Mouse (Mus musculus) hematopoietic multipotent progenitor cell, adult 10-12 weeks (in vitro differentiated cells): Measurements from ENCODE around the gene Parl. TPM values are rescaled to one million over a fixed set of nuclear protein-coding genes. Genes with fewer than 3 reads are reported as not detected.

Source experiments
- polyA plus RNA-seq: library from polyadenylated mRNA; stranded (reverse); fragments of >175 nt; gene quantifications from 2 replicates; pipeline ENCODE4 v1.2.3, GENCODE M21; 2012; ENCODE audit warnings: low replicate concordance

The Parl gene
- 120 and 194 TPM in 2 replicates for polyA plus RNA-seq

GRCm38 (mm10) chr16:20301770-20302649 is at the start of gene Parl:
Gene Parl (minus strand): TSS chr16:20302387.

GRCm38 (mm10) chr16:20325286-20325685 is 23.1 kb upstream of the Parl start, which contains the start of gene Cyp2ab1:
Gene Cyp2ab1 (minus strand): TSS chr16:20325404.

GRCm38 (mm10) chr16:20240468-20241414 is 61.4 kb downstream of the Parl start, which contains the start of gene Map6d1:
Gene Map6d1 (minus strand): TSS chr16:20241358.

Other genes with a start within 250 kb of the Parl start
- 56.5 and 88.9 TPM in 2 replicates for gene Klhl24, start 204.8 kb downstream of the Parl start, polyA plus RNA-seq
- 23.2 and 45.4 TPM in 2 replicates for gene Yeats2, start 161.3 kb downstream of the Parl start, polyA plus RNA-seq
- gene Map6d1, start 61.0 kb downstream of the Parl start, polyA plus RNA-seq: not detected in 2 replicates
- gene Cyp2ab1, start 23.0 kb upstream of the Parl start, polyA plus RNA-seq: 1.6 and 2.7 TPM in 2 replicates
- 4.6 and 8.1 TPM in 2 replicates for gene Abcc5, start 124.0 kb upstream of the Parl start, polyA plus RNA-seq
- 12.9 and 17.4 TPM in 2 replicates for gene Eif2b5, start 196.4 kb upstream of the Parl start, polyA plus RNA-seq
- gene Dvl3, start 214.6 kb upstream of the Parl start, polyA plus RNA-seq: 31.2 and 61.5 TPM in 2 replicates
- 63.6 and 66.9 TPM in 2 replicates for gene Ap2m1, start 233.1 kb upstream of the Parl start, polyA plus RNA-seq
- 28.8 and 31.8 TPM in 2 replicates for gene Abcf3, start 246.2 kb upstream of the Parl start, polyA plus RNA-seq